Mouse (Mus musculus) ES-Bruce4 (cell line): Measurements from ENCODE around the gene Mgat3.

Experiments used
- CTCF ChIP-seq: IDR thresholded peaks from one replicate; pipeline ENCODE4 v1.8.1; 2011; ENCODE audit warnings: low read depth, low read length
- EP300 ChIP-seq: IDR thresholded peaks from 2 replicates; pipeline ENCODE4 v1.6.1; 2011; ENCODE audit warnings: low read depth, low read length; ENCODE audit not compliant: insufficient read depth
- POLR2A ChIP-seq: IDR thresholded peaks from one replicate; pipeline ENCODE4 v1.8.1; 2011; ENCODE audit warnings: low read length; ENCODE audit not compliant: insufficient read depth

- TF ChIP-seq CTCF = peak; percentile 11
- no peak for TF ChIP-seq POLR2A
- TF ChIP-seq EP300 = no peak
These were observed 52.3 kb downstream of the Mgat3 start for GRCm38 (mm10) chr15:80225796-80226195.
